Comparison of ENCODE assay signal across 8 mouse cellular contexts in genomic region chr1:34460061-34460441, GRCm38 (mm10). TPM values are rescaled to one million over a fixed set of nuclear protein-coding genes. Genes with fewer than 3 reads are reported as not detected.
A peak's percentile ranks its signal among the peaks of the same experiment; 100 is the strongest.
DNase-seq lines count a peak whose midpoint lies in the region; ATAC-seq and TF ChIP-seq lines count a peak whose summit lies in the region.

No protein-coding gene starts in this region.

- no peaks in the 10 kb centered on the region for H3K9me3 ChIP-seq in ES-Bruce4 (replicated peaks; ENCODE audit: control insufficient read depth, insufficient read depth, low read length, poor library complexity, severe bottlenecking)
- no peaks in the 10 kb centered on the region for H3K9me3 ChIP-seq in heart, embryonic 16.5 days (replicated peaks; ENCODE audit: control insufficient read depth, low read length)
- no peaks in the 10 kb centered on the region for H3K9me3 ChIP-seq in liver, embryonic 13.5 days (replicated peaks)
- no peaks in the 10 kb centered on the region for H3K9me3 ChIP-seq in neural tube, embryonic 12.5 days

- peak overlapping the region; percentile 77 for H3K9ac ChIP-seq in heart, adult 2 months (ENCODE audit: low read depth, low read length)
- H3K9ac ChIP-seq in ES-Bruce4 (ENCODE audit: low read depth, poor library complexity, severe bottlenecking): peak overlapping the region; percentile 70
- peak overlapping the region; percentile 75 for H3K9ac ChIP-seq in heart, embryonic 16.5 days (ENCODE audit: low read length)
- H3K9ac ChIP-seq in liver, embryonic 13.5 days: peak overlapping the region; percentile 65
- H3K9ac ChIP-seq in neural tube, embryonic 12.5 days: no peak overlapping the region

- peak overlapping the region; percentile 92 for H3K4me2 ChIP-seq in heart, embryonic 16.5 days (ENCODE audit: low read depth, low read length)
- peak overlapping the region; percentile 91 for H3K4me2 ChIP-seq in liver, embryonic 13.5 days
- H3K4me2 ChIP-seq in neural tube, embryonic 12.5 days (replicated peaks): peak overlapping the region; percentile 86

- ATAC-seq in heart, embryonic 16.5 days (replicated peaks; ENCODE audit: extremely low read depth, insufficient read depth, low FRiP score): peak; percentile 15; the same call in 1 of the 2 replicates
- no peak; the same call in 1 of the 2 replicates for ATAC-seq in liver, embryonic 13.5 days (ENCODE audit: low read depth)
- ATAC-seq in neural tube, embryonic 12.5 days (ENCODE audit: low FRiP score, low read depth): no peak

- H3K36me3 ChIP-seq in heart, adult 2 months (ENCODE audit: control insufficient read depth, insufficient read depth, low read length): no peaks in the 10 kb centered on the region
- H3K36me3 ChIP-seq in ES-Bruce4 (ENCODE audit: control insufficient read depth, insufficient read depth, low read length, poor library complexity, severe bottlenecking): no peaks in the 10 kb centered on the region
- no peaks in the 10 kb centered on the region for H3K36me3 ChIP-seq in heart, embryonic 16.5 days (ENCODE audit: control insufficient read depth, insufficient read depth)
- no peaks in the 10 kb centered on the region for H3K36me3 ChIP-seq in liver, embryonic 13.5 days
- H3K36me3 ChIP-seq in neural tube, embryonic 12.5 days: no peaks in the 10 kb centered on the region

- TF ChIP-seq CTCF in heart, adult 2 months (IDR thresholded peaks at IDR 0.05): no peak
- TF ChIP-seq CTCF in ES-Bruce4 (IDR thresholded peaks at IDR 0.05; ENCODE audit: low read depth, low read length): no peak

- no peak for TF ChIP-seq POLR2A in heart, adult 2 months (IDR thresholded peaks at IDR 0.05; ENCODE audit: insufficient read depth, low read depth, low read length)
- TF ChIP-seq POLR2A in ES-Bruce4 (IDR thresholded peaks at IDR 0.05; ENCODE audit: insufficient read depth, low read length): no peak

- 4% methylated on average over 15 of the region's 15 CpGs for WGBS in heart, adult 2 months
- 3% methylated on average over 15 of the region's 15 CpGs for WGBS in heart, embryonic 16.5 days
- 1% methylated on average over 15 of the region's 15 CpGs for WGBS in liver, embryonic 13.5 days (ENCODE audit: insufficient replicate concordance)
- WGBS in neural tube, embryonic 12.5 days: 3% methylated on average over 15 of the region's 15 CpGs

- no peak for DNase-seq in heart, adult 2 months
- no peak for DNase-seq in heart, postnatal 14 days
- DNase-seq in liver, embryonic 13.5 days: no peak
- DNase-seq in gastrocnemius, postnatal 36 days: no peak
- no peak for DNase-seq in layer of hippocampus, postnatal 25 days (ENCODE audit: extremely low spot score in 1 of 2, low spot score in 1 of 2)

- intact Hi-C loops in heart, adult 2 months (cut with DNase I): loop anchor here (5.0 kb wide), 1 partner anchor 142 kb away; no protein-coding TSS in a partner anchor
- intact Hi-C loops in heart, postnatal 14 days (cut with DNase I): no loop called here
- intact Hi-C loops in gastrocnemius, postnatal 36 days (cut with DNase I): no loop called here

- H3K79me2 ChIP-seq in heart, adult 2 months (replicated peaks; ENCODE audit: control insufficient read depth, insufficient read depth, low read length): no peaks in the 10 kb centered on the region

- no peaks in the 10 kb centered on the region for H3K4me1 ChIP-seq in heart, adult 2 months (ENCODE audit: control insufficient read depth, insufficient read depth, low read length)
- H3K4me1 ChIP-seq in ES-Bruce4 (ENCODE audit: control insufficient read depth, insufficient read depth, low read length): no peaks in the 10 kb centered on the region
- H3K4me1 ChIP-seq in heart, embryonic 16.5 days (ENCODE audit: control insufficient read depth, insufficient read depth, low read length): no peaks in the 10 kb centered on the region; the same call in 1 of the 2 replicates
- peaks cover 25% of the 10 kb centered on the region for H3K4me1 ChIP-seq in liver, embryonic 13.5 days (replicated peaks)
- peaks cover 4% of the 10 kb centered on the region; the same call in 1 of the 2 replicates for H3K4me1 ChIP-seq in neural tube, embryonic 12.5 days

- TF ChIP-seq EP300 in heart, adult 2 months (IDR thresholded peaks at IDR 0.05; ENCODE audit: insufficient read depth, low read depth, low read length): no peak
- TF ChIP-seq EP300 in ES-Bruce4 (IDR thresholded peaks at IDR 0.05; ENCODE audit: insufficient read depth, low read depth, low read length): no peak

- H3K27ac ChIP-seq in heart, adult 2 months: peak overlapping the region; percentile 51; the same call in 1 of the 2 replicates
- H3K27ac ChIP-seq in ES-Bruce4 (ENCODE audit: insufficient read depth, low read length): no peak overlapping the region
- no peak overlapping the region for H3K27ac ChIP-seq in heart, embryonic 16.5 days (ENCODE audit: low read length)
- H3K27ac ChIP-seq in liver, embryonic 13.5 days: no peak overlapping the region
- no peak overlapping the region for H3K27ac ChIP-seq in neural tube, embryonic 12.5 days

- peak overlapping the region; percentile 63 for H3K4me3 ChIP-seq in heart, adult 2 months
- H3K4me3 ChIP-seq in ES-Bruce4 (ENCODE audit: low read depth, low read length): peak overlapping the region; percentile 90
- H3K4me3 ChIP-seq in heart, embryonic 16.5 days (ENCODE audit: low read length): peak overlapping the region; percentile 71
- peak overlapping the region; percentile 66 for H3K4me3 ChIP-seq in liver, embryonic 13.5 days (replicated peaks)
- H3K4me3 ChIP-seq in neural tube, embryonic 12.5 days: peak overlapping the region; percentile 43

- H3K27me3 ChIP-seq in heart, adult 2 months (ENCODE audit: control insufficient read depth, insufficient read depth, low read length): no peaks in the 10 kb centered on the region
- H3K27me3 ChIP-seq in ES-Bruce4 (ENCODE audit: control insufficient read depth, insufficient read depth, low read length, poor library complexity, severe bottlenecking): no peaks in the 10 kb centered on the region
- peaks cover 11% of the 10 kb centered on the region for H3K27me3 ChIP-seq in heart, embryonic 16.5 days (ENCODE audit: control insufficient read depth, insufficient read depth, low read length)
- peaks cover 29% of the 10 kb centered on the region for H3K27me3 ChIP-seq in liver, embryonic 13.5 days
- peaks cover 41% of the 10 kb centered on the region for H3K27me3 ChIP-seq in neural tube, embryonic 12.5 days (replicated peaks)

RNA-seq across cellular contexts. Expression of gene Ptpn18, which starts 0.5 kb away (rescaled TPM):
- total RNA-seq in heart, adult 2 months (2021): 1 to 10 TPM; 4.2 TPM
- polyA plus RNA-seq in heart, adult 2 months (2012; rRNA removed): 6.5 and 16.3 TPM in 2 replicates
- 1 to 10 TPM; 7.2 to 7.5 TPM for total RNA-seq in heart, postnatal 14 days (2021)
- 3.2 and 5.6 TPM in 2 replicates for polyA plus RNA-seq in ES-Bruce4 (2011; ENCODE audit: insufficient read depth, insufficient read length, low read depth, missing spikeins)
- polyA plus RNA-seq in heart, embryonic 16.5 days (2015; fragmentation: Nextera tagmentation; extraction: Ambion mirVana): 18.1 and 25.8 TPM in 2 replicates
- polyA plus RNA-seq in liver, embryonic 13.5 days (2015; fragmentation: Nextera tagmentation; extraction: Ambion mirVana): 14.4 and 16.9 TPM in 2 replicates
- polyA plus RNA-seq in neural tube, embryonic 12.5 days (2016; fragmentation: Nextera tagmentation; extraction: Ambion mirVana): 5.2 and 7.7 TPM in 2 replicates
- 1 to 10 TPM in 1 of 2 experiments, under 1 TPM in 1; 0.92 to 2.6 TPM for total RNA-seq in gastrocnemius, postnatal 36 days (2021)
- total RNA-seq in layer of hippocampus, postnatal 25 days (2021): 1 to 10 TPM; 4.3 to 5.6 TPM

RNA-seq across cellular contexts. Expression of gene Imp4, which starts 20.4 kb away (rescaled TPM):
- 10 to 100 TPM; 26.5 to 28.6 TPM for total RNA-seq in heart, adult 2 months (2021)
- 21.1 and 24.2 TPM in 2 replicates for polyA plus RNA-seq in heart, adult 2 months (2012; rRNA removed)
- total RNA-seq in heart, postnatal 14 days (2021): 10 to 100 TPM; 28.5 to 30.0 TPM
- polyA plus RNA-seq in ES-Bruce4 (2011; ENCODE audit: insufficient read depth, insufficient read length, low read depth, missing spikeins): 42.2 and 49.2 TPM in 2 replicates
- polyA plus RNA-seq in heart, embryonic 16.5 days (2015; fragmentation: Nextera tagmentation; extraction: Ambion mirVana): 60.3 and 64.9 TPM in 2 replicates
- polyA plus RNA-seq in liver, embryonic 13.5 days (2015; fragmentation: Nextera tagmentation; extraction: Ambion mirVana): 73.8 and 81.4 TPM in 2 replicates
- 77.3 and 80.3 TPM in 2 replicates for polyA plus RNA-seq in neural tube, embryonic 12.5 days (2016; fragmentation: Nextera tagmentation; extraction: Ambion mirVana)
- 10 to 100 TPM; 12.0 to 12.6 TPM for total RNA-seq in gastrocnemius, postnatal 36 days (2021)
- 10 to 100 TPM; 31.4 to 35.8 TPM for total RNA-seq in layer of hippocampus, postnatal 25 days (2021)

RNA-seq across cellular contexts. Expression of gene Ccdc115, which starts 20.6 kb away (rescaled TPM):
- total RNA-seq in heart, adult 2 months (2021): 10 to 100 TPM; 15.1 to 15.2 TPM
- polyA plus RNA-seq in heart, adult 2 months (2012; rRNA removed): 15.5 and 17.8 TPM in 2 replicates
- total RNA-seq in heart, postnatal 14 days (2021): 10 to 100 TPM; 14.1 to 15.0 TPM
- polyA plus RNA-seq in ES-Bruce4 (2011; ENCODE audit: insufficient read depth, insufficient read length, low read depth, missing spikeins): 15.5 and 15.6 TPM in 2 replicates
- 45.3 and 47.0 TPM in 2 replicates for polyA plus RNA-seq in heart, embryonic 16.5 days (2015; fragmentation: Nextera tagmentation; extraction: Ambion mirVana)
- 28.2 and 30.8 TPM in 2 replicates for polyA plus RNA-seq in liver, embryonic 13.5 days (2015; fragmentation: Nextera tagmentation; extraction: Ambion mirVana)
- polyA plus RNA-seq in neural tube, embryonic 12.5 days (2016; fragmentation: Nextera tagmentation; extraction: Ambion mirVana): 64.1 and 64.5 TPM in 2 replicates
- total RNA-seq in gastrocnemius, postnatal 36 days (2021): 10 to 100 TPM in 1 of 2 experiments, 1 to 10 TPM in 1; 8.3 to 10.2 TPM
- total RNA-seq in layer of hippocampus, postnatal 25 days (2021): 10 to 100 TPM; 17.6 to 18.4 TPM

RNA-seq across cellular contexts. Expression of gene Prss39, which starts 38.2 kb away (rescaled TPM):
- total RNA-seq in heart, adult 2 months (2021): not detected
- 0.21 and 0.38 TPM in 2 replicates for polyA plus RNA-seq in heart, adult 2 months (2012; rRNA removed)
- not detected for total RNA-seq in heart, postnatal 14 days (2021)
- polyA plus RNA-seq in ES-Bruce4 (2011; ENCODE audit: insufficient read depth, insufficient read length, low read depth, missing spikeins): not detected in 2 replicates
- polyA plus RNA-seq in heart, embryonic 16.5 days (2015; fragmentation: Nextera tagmentation; extraction: Ambion mirVana): not detected in 2 replicates
- polyA plus RNA-seq in liver, embryonic 13.5 days (2015; fragmentation: Nextera tagmentation; extraction: Ambion mirVana): not detected in 2 replicates
- polyA plus RNA-seq in neural tube, embryonic 12.5 days (2016; fragmentation: Nextera tagmentation; extraction: Ambion mirVana): not detected in 2 replicates
- total RNA-seq in gastrocnemius, postnatal 36 days (2021): not detected
- total RNA-seq in layer of hippocampus, postnatal 25 days (2021): not detected
